Mouse (Mus musculus) spleen, postnatal 4 days (tissue): ENCODE data around the gene Pnpo.
A peak's percentile ranks its signal among the peaks of the same experiment; 100 is the strongest.

Experiments used
- DNase-seq, 2 experiments: peaks; one replicate each; pipeline ENCODE4 v3.0.0; 2022; ENCODE audit warnings: low spot score in 2 of 2

The Pnpo gene

DNA sequence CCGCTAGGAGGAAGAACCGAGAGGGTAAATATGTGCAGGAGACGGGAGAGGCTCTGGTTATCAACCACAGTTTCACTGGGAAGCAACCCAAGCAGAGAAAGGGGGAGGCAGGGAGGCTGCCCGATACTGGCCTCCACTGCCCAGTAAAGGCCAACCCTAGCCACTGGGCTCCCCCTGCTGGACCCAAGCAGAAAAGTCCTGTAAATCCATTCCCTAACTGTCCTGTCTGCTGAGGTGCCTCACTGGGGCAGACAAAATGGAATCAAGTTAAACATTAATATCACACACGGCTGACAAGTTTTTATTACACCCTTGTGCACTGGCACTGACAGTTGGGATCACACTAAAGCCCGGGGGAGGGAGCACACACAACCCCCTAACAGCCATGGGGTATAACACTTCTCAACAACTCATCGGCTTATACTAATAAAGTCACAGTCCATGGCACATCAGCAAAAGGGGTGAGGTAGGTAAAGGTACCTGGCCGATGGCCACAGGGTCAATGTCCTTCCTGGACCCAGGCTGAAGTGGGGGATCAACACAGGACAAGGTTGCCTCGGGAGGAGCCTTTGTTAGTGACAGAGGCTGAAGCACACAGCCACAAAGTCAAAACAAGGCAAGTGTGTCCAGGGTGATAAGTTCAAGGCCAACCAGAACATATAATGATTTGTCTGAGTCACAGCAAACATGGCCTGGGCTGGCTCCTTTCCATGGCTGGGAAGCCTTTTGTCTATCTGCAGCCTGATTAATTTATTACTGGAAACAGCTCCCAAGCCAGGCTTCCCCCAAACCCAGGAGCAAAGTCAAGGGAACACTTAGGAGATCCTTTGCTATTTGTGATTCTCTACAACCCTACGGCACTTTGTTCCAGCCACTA, 6.0 kb downstream of the Pnpo start:
- peak; percentile 68 to 85 for DNase-seq

DNA sequence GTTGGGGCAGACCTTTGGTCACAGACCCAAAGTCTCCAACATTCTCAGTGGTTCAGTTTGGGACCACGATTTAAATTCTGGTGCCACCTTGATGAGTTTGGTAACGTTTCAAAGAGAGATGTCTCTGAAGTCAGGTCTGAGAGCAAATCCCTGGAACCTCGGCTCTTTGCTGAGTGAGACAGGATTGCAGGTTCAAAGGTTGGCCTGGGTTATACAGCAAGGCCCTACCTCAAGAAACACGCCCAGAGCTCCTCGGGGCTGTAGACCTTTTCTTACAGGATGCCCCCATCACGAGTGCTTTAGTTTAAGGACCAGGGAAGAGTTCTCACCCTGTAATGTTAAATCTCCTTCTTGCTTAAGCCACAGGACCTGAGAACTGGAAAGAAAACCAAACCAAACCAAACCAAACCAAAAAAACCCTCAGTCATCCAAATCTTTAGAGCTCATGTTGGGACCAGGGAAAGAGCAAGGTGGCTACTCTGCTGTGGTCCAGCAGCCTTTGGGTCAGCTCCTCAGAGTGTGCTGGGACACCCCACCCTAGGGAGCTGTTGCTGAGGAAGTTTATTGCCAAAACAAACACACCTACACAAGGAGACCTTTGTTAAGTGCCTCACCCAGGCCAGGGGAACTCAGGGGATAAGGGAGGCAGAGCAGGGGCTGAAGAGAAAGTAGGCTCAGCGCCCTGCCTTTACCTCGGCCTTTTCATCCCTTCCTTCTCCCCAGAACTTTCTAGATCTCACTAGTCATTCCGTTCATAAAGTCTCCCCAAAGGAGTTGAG, 7.7 kb downstream of the Pnpo start:
- DNase-seq, result no peak

DNA sequence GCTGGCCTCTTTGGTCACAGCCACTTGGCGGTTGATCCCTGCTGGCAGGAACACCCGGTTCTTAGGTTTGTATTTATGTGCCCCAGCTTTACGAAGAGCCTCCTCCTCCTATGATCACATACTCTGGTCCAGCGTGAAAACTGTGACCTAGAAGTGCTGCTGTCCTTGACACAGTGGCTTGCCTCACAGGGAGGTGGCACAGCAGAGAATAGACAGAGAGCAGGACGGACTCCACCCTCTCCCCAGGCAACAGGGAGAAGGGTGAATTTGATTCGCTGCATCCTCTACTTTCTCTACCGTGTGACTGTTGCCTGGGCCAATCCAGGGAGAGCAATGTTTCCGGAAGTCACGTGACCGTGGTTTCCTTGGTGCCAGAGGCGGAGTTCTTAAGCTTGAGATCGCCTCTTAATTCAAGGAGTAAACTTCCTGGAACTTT, 8.8 kb downstream of the Pnpo start:
- peak; percentile 77 to 80 for DNase-seq

DNA sequence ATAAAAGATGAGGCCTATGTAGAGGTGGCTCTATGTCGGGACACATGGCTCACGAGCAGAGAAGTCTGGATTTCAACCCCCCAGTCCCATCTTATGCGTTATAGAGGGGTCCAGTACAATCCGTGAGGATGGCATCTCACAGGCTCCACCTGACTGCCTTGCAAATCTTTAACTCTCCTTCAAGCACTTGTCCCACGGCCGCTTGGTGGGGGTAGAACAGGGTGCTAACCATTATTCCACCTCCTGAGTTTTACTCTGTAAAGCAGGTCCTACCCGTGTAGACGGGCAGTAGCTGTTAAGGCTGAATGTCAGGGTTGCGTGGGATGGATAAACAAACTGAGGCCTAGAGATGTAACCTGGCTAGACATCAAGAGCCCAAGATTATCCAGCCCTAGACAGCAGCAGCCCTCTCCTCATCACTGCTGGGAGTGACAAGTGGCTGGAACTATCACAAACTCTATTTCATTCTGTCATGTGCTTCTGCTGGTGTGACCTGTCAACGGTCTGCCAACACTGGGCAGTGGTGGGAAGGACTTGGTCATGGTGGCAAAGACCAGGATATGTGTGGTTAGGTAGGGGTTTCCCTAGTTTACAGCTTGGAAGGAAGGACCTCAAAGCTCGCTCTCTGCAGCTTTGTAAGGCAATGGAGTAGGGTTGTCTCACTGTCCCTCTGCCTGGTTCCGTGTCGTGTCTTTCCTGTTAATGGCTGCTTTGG, 10.1 kb downstream of the Pnpo start:
- no peak for DNase-seq

DNA sequence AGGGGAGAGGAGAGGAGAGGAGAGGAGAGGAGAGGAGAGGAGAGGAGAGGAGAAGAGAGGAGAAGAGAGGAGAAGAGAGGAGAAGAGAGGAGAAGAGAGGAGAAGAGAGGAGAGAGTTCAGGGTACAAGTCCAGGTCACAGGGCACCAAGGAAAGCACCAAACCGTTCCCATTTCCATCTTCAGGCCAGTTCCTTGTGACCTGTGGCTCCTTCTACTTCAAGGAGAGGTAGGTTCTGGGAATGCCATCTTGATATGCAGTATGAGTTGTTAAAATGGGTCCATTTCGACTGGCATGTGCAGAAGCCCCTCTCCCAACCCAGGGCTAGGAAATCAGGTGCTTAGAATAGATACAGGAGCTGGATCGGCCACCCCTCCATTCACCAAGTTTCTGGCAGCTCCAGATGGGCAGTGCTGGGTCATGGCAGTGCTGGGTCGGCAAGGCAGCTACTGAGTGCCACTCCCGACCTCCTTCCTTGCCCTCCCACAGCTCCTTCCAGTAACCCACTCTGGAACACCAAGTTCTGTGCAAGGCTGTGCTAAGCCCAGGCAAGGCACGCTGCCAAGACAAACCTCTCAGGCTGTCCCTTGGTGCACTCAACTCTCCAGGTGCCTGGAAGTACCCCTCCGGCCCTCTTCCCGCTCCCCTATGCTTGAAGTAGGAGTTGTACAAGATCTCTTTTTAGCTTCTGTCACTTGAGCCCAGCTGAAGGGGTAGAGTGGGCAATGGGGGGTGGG, 12.3 kb downstream of the Pnpo start:
- DNase-seq, result no peak

DNA sequence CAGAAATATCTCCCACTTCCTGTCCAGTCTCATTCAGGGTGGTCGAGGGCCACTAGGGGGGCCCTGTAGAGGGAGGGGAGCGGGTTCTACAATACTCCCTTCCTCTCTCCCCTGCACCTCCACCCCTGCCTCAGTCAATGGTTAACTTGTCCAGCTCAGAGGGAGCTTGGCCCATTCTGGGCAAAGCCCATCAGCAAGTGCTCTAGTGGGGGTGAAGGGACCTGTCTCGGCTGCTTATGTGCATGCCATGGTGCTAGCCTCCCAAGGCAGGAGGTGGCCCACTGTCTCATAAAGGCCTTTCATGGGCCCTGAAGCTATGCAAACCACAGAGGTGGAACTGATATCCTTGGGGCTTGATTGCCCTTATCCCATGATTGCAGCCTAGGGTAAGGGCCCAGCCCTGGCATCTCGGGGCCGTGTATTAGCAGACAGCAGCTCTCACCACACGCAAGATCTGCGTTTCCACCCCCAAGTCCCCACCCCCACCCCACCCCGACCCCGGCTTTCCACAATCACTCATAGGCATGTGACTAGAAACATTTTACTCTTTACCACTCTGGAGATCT, 13.9 kb downstream of the Pnpo start:
- no peak for DNase-seq

DNA sequence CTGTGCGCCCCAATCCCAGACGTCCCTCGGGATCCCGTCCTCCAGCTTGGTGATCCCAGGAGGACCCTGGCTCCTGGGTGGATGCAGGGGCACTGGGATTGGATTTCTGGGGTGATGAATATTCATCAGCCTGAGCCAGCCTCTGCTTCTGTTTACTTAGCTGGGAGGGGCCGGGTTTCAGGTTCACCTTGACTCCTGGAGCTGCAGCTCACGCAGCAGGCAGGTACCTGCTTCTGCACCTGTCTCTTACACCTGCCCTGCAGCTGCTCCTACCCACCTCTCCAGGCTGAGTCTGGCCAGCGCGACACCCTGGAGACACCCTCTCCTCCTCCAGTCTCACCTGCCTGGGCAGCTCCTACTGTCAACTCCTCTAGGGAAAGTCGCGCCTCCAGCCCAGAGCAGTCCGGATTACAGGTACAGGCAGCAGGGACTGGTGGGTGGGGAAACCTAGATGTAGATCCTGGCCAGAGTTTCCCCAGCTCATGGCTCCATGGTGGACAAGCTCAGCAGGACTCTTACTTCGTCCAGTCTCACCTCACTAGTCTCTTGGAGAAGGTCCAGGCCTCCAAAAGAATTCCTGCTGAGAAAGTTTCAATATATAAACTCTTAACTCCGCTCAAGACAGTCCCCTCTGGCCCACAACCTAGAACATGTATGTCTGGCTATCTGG, 14.6 kb downstream of the Pnpo start:
- DNase-seq, result no peak

DNA sequence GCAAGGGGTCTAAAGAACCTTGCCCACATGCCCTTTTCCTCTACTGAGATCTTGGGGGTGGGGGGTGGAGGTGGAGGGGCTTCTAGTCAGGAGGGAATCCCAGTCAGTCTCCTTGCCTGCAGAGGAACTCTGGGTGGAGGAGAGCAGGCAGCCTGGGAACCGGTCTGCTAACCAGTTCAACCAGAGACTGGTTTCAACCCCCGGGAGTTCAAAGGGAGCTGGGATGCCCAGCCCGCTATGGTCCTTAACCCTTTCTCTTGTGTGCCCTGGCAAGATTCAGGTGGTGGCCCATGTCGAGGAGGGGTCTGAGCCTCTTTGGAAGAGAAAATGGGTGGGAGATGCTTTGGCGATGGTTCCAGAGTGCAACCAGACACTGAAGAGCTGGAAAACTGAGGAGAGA, 15.1 kb downstream of the Pnpo start:
- DNase-seq, result no peak

DNA sequence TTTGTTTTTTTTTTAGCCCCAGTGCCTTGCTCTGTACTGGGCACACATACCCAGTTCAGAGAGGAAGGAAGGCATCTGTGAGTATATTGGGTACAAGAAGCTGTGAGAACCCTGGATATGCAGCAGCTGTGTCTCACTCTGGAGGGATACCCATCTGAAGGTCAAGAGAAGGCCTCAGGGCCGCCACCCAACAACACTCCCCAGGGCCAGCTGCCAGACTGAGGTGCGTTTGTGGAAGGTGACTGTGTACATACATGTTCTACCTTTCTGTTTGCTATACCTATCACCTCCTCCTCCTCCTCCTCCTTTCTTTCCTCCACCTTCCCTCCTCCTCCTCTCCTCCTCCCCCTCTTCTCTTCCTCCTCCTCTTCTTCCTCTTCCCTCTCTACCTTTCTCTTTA, 15.7 kb downstream of the Pnpo start, which contains the start of gene Prr15l:
Gene Prr15l (plus strand): TSS at position 17 of the 400 bp plus-strand sequence.
- no peak for DNase-seq

DNA sequence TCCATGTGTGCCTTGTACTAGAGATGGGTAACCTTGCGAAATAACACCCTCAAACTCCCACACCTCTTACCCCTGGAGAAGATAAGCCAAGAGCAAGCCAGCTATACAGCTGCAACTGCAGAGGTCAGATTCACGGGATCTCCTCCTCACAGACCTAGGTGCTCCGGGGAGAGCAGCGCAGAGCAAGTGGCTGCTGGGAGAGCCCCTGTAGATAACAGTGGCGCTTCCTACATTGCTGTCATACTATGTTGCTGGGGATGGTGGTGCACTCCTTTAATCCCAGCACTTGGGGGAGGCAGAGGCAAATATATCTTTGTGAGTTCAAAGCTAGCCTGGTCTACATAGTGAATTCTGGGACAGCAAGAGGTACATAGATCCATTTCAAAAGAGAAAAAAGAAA, 17.2 kb downstream of the Pnpo start:
- DNase-seq, result peak in 1 of 2 experiments; percentile 62

DNA sequence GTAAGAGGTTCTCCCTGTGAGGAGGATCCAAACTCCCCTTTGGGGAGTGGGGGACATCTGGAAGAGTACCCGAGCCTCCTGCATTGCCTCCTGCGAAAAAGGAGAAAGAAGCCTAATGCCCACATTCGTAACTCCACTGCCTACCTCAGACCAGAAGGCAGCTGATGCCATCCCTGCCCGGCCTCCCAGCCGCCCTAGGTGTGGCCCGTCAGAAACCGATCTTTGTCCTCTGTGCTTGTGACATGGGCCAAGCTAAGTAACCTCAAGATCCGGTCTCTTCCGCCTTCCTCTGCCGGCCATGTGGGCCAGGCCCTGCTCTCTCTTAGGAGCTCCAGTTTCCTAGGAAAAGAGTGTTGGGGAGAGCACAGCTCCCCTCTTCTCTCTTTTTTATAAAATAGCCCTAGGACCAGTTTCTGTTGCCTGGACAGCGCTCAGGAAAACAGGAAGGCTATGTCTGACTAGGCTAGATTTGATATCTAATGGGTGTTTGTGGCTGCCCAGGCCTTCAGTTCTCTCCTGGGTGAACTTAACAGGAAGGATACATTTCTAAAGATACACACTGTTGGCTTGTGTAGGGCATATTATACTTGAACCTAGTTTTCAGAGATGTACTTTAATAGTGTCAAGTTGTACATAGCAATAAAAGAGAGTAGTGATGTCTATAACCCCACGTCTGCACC, 18.2 kb downstream of the Pnpo start:
- DNase-seq, result peak in 1 of 2 experiments; percentile 54

DNA sequence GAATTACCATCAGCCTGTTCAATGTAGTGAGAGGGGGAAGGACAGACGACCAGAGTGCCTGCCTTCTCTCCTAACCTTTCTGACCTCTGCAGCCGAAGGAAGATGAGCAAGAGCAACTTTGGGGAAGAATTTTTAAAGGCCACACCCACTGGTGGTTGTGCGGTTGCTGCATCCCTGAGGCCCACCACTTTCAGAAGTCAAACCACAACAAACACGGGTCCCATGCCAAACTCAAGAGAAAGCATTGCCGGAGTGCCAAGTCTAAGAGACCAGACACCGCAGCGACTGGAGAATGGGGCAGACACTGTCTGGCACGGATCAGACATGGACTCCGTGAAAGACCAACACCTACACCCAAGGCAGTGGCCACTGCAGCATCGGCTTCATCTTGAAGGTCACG, 18.9 kb downstream of the Pnpo start:
- DNase-seq, result no peak

DNA sequence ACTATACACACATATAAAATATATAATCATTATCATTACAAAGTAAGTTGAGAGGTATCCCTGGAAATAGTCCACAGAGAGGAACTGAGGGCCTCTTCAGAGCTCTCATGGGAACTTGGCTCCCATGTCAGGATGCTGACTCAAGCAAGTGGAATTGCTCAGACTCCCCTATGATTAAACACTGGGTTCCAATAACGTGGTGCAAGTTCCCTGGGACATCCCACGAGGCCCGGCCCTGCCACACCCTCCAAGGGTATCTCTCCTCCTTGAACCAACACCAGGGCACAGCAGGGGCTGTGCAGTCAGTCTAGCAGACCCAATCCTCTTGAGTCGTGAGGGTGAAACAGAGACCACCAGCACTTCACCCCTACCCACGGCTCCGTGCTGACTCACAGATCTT, 24.8 kb downstream of the Pnpo start:
- no peak for DNase-seq

DNA sequence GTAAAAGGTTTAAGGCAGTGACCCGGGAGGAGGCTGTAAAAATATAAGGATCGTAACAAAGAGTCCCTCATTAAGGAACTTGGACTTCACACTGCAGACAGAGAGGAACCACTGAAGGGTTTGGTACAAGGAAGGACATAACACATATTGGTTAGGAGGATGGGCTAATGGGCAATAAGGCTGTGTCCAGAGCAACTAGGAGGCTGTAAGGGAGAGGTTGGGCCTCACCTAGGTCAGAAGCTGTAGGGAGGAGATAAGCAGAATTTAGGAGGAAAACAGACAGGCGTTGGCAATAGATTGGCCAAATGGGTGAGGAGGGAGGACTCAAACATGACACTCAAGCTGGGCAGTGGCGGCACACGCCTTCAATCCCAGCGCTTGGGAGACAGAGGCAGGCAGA, 26.4 kb downstream of the Pnpo start:
- DNase-seq, result peak in 1 of 2 experiments; percentile 69

DNA sequence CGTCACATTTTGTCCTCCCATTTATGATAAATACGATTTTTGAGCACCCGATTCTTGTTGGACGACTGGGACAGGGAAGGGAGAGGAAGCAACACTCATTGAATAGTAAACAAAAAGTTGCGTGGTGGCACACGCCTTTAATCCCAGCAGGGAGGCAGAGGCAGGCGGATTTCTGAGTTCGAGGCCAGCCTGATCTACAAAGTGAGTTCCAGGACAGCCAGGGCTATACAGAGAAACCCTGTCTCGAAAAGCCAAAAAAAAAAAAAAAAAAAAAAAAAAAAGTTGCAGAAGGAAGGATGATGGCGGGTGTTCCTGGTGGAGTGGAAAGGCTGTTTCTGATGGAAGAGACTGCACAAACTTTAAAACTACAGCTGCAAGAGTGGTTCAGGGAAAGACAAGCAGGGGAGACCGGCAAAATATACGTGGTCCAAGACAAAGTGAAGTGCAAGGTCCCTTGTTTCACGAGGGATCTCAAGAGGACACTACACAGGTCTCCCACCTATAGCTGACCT, 26.8 kb downstream of the Pnpo start:
- no peak for DNase-seq

DNA sequence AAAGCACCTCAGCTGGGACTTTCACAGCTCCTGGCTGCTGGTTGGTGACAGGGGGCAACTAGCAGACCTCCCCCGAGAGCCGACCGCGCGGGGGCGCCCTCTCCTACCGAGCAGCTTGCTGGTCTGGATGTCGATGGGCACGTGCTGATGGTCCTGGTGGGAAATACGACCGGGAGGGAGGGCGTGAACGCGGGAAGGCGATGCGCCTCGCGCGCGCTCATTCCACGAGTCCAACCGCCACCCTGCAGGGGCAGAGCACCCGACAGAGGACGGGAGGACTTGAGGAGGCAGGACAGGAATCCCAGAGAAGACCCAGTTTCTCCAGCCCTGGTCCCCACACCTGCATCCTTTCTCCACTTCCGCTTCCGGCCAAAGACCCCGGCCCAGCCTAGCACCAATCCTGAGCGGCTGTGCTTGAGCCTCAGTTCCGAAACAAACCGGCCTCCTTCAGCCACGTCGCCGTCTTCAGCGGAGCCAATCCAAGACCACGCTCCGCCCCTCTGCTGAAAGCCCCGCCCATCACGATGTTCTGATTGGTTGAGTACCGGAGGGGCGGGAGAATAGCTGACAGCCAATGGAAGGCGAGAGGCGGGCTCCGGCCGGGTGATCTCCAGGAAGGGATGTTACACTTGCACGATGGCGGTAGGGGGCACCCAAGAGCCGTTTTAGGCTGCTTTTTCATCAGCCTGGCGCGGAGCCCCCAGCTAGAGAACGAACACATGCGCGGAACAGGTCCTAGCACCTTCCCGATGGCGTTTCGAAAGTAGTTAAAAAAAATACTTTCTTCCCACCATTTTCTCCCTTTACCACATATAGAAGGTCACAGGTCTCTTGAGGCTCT, 27.5 kb downstream of the Pnpo start, which contains the start of gene Cdk5rap3:
Gene Cdk5rap3 (minus strand): TSS at position 453 of the 841 bp plus-strand sequence.
- DNase-seq, result peak; percentile 100

DNA sequence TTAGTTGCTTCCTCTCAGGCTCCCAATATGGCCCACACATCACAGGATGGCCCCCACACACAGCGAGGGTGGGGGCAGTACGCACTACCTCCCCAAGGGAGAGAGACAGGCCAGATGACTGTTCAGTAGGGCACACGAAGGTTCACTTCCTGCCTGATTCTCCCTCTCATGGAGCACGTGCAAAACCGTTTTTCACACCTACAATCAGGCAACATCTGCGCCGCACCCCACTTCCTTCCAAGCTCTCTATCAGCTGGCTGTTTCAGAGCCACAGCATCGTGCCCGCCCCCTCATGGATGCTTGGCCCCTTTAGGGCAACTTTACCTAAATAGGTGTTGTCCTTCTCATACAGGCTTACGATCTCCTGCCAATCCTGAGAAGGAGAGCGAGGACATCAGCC, 31.1 kb downstream of the Pnpo start:
- no peak for DNase-seq

DNA sequence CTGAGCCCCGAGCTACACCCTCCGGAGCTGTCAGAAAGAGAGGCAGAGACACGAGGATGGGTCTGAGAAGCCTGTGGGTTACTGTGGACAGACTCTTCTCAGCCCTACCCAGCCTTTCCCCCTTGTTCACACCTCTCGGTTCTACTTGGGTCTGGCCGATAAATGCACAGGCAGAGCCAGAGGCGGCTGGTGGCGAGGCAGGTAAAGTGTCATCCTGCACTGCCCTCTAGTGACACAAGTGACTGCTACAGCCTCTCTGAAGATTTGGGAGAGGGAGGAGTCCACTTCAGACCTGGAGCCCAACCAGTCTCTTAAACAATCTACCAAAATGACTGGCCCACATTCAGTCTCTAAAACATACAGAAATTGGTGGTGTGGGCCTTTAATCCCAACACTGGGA, 33.8 kb downstream of the Pnpo start:
- DNase-seq, result peak; percentile 68 to 84

DNA sequence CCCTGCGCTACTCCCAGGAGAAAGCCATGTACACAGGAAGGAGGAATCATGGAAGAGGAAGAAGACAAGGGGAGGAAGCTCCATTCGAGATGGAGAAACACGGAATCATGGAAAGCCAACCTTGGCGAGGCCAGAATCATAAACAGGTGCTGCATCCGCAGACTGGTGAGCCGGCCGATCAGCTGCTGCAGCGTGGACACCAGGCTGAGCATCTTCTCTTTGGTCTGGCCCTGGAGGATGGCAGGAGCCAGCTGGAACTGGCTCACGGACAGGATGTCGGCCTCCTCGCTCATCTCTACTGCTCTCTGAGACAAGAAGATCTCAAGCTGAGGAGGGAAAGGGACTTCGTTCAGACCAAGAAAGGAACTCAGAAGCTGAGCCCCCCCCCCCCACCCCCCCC, 35.2 kb downstream of the Pnpo start:
- DNase-seq, result no peak
